Mouse (Mus musculus) retina, postnatal 7 days (tissue): ENCODE results near the gene 1810009A15Rik.
"Not testable (repeated sequence)": the region's sequence is repeated elsewhere in the genome, so short reads cannot be mapped to it uniquely, and the experiment has no call there.

Source experiments
- DNase-seq: peaks from one replicate; pipeline ENCODE4 v3.0.0-alpha.2; 2012; ENCODE audit warnings: low read depth, low spot score

The 1810009A15Rik gene

DNA sequence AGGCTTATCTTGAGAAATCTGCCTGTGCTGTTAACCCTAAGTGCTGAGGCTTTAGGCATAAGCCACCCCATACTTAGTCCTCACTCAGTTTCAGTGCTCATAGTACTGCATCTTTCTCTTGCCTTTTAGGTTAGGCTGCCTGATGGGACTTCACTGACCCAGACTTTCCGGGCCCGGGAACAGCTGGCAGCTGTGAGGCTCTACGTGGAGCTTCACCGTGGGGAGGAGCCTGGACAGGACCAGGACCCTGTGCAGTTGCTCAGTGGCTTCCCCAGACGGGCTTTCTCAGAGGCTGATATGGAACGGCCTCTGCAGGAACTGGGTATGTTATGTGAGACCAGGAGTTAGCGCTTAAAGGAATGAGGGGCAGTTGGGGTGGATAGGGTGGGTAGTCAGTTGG lies 13.6 kb upstream of the 1810009A15Rik start:
- no peak for DNase-seq

DNA sequence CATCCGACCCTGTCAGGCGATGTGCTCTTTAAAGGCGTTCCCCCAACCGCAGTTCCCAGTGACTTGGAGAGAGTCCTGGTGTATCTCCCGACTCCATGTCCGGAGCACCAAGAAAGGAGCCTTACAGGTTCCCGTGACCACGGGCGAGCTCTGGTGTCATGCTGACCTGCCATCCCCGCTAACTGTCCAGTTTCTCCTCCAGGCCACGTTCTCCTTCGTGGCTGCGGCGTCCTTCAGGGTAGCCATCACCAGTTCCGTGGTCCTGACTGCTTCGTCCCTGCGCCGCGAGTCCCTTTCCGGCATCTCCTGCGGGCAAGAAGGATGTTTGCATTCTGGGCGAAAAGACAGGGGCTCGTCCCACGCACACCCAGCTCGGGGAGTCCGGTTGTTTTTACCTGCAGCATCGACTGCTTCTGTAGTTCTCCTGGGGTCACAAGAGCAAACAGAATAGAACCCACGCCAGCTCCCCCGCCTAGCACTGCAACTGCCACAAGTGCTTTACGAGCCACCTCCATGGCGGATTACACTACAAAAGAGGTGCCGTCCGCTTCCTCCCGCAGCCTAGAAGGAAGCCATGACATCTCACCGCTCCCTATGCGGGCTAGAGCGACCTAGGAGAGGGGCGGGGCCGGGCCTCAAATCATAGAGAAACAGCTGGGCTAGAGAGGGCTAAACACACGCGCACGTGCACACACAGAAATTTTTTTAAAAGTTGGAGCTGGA lies 8.2 kb upstream of the 1810009A15Rik start, which contains the start of gene Uqcc3:
Uqcc3 (minus strand) TSS at position 613 of the 723 bp plus-strand sequence.
- DNase-seq = peak; percentile 80

DNA sequence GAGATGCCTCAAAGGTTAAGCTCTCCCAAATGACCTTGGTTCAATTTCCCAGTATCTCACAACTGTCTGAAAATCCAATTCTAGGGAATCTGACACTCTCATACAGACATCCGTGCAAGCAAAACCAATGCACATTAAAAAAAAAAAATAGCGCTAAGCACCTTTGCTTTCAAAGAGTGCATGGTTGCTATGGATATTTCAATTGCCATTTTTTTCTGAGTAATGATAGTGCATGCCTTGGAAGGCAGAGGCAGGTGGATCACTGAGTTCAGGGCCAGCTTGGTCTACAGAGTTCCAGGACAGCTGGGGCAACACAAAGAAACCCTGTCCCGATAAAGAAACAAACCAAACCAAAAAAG lies 7.6 kb upstream of the 1810009A15Rik start:
- no peak for DNase-seq

DNA sequence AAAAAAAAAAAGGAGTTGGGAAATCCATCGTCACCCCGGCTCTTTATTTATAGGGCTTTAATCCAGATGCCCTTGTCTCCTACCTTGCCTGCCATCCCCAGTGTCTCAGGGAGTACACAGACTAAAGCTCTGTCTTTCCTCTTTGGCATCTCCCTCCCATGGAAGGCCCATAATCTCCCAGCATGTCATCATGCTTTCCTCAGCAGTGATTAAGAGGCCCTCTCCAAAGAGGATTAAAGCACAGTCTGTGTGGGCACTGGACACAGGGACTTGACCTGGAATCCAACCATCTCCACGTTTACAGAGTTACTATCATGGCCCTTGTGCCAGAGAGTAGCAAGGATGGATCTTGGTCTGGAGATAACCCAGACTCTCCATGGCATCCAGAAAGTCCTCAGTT lies 5.0 kb upstream of the 1810009A15Rik start, which contains the start of the genes Lbhd1 and Gm49403:
Lbhd1 (plus strand) TSS at position 117 of the 400 bp plus-strand sequence.
Gm49403 (plus strand) TSS at position 315 of the 400 bp plus-strand sequence.
- peak; percentile 84 for DNase-seq

DNA sequence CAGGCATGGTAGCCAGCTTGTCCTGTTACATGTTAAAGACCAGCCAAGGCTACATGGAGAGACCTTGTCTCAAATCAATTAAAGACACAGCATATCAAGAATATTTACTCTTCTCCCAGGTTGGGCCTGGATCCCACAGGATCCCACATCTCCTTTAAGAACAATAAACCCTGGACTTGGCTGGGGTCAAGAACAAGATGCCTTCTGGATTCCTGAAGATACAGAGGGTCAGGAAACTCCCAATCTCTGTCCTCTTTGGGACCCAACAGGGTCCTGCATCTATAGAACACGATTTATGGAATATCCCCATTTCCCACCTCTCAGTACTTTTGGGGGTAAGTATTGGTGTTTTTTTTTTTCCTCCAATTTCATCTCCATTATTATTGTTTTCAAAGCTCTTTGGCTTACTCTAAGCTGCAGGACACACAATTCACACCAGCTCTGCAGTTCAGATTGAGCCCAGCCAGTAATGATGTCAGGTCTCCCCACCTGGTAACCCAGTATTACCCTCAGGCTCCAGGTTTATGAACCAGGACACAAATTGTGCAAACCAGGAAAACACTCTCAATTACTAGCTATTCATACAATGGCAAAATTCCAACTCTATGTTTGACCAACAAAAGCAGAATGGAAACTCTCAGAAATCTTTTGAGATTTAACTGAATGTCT lies 1.6 kb upstream of the 1810009A15Rik start:
- no peak for DNase-seq

DNA sequence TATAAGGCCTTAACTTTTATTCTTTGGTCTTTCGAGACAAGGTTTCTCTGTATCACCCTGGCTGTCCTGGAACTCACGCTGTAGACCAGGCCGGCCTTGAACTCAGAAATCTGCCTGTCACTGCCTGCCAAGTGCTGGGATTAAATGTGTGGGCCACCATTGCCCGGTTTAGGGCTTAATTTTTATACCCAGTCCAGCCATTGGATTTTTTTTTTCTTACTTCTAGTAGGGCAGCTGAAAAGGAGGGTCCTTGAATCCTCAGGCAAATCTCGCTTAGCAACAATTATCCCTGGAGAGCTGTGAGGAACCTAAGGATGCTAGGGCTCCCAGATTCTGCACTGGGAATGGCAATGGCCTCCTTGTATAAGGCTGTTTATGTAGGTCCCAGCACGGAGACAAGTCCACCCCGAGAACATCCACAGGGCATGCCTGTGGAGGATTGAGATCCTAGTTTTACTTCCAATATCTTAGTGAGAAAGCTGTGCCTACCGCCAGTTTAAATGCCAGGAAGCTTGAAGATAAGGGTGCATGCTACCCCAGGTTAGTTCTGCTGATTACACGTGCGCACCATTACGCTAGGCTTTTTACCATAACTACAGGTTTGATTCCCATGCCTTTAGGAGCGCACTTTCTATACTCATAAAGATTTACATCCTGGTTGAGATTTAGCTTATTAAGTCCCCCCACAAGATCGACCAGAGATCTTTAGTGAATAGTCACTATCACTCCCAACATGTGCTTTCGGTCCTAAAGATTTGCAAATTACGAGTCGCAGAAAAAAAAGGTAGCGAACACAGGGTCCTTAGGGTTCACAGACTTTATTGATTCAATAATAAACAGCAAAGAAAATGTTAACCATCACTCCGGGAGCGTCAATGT lies 829 bp upstream of the 1810009A15Rik start:
- DNase-seq = no peak

DNA sequence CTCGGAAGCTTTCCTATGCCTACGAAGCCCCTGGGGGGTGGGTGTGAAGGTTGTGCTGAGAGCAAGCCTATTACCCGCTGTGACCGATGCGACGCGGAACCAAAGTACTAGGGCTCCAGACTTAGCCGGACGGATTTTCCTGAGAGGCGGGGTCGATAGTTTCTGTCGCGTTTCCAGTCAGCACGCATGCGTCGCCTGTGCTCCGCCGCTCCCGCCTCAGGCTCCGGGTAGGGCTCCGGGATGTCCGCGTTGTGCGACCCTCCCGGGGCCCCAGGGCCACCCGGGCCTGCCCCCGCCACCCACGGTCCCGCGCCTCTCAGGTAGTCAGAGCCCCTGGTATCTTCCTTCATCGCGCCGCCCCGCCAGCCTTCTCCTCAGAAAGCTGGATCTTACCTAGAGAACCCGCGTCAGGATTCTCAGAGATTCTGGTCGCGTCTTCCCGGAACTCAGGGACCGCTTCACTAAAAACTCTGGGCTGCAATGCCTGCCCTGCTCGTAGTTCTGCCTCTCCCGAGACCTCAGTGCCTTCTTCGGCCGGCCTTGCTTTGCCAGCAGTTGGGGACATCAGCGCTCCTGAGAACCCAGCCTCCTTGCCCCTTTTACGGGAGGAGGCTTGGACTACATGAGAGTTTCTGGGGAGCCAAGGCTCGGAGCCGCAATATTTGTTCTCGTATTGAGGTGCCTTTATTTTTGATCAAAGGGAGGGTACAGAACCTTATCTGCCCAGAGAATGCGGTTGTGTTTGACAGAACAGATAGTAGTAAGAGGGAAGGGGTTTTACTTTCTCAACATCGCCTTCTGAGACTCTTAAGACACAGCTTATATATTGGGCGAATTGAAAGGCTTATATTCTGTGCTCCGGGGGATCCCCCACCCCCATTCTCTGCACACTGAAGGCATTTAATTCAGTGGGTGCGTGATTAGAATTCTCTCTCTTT lies 4.4 kb downstream of the 1810009A15Rik start, which contains the start of gene Ints5:
Ints5 (plus strand) TSS at position 177 of the 938 bp plus-strand sequence.
- DNase-seq = peak; percentile 84

DNA sequence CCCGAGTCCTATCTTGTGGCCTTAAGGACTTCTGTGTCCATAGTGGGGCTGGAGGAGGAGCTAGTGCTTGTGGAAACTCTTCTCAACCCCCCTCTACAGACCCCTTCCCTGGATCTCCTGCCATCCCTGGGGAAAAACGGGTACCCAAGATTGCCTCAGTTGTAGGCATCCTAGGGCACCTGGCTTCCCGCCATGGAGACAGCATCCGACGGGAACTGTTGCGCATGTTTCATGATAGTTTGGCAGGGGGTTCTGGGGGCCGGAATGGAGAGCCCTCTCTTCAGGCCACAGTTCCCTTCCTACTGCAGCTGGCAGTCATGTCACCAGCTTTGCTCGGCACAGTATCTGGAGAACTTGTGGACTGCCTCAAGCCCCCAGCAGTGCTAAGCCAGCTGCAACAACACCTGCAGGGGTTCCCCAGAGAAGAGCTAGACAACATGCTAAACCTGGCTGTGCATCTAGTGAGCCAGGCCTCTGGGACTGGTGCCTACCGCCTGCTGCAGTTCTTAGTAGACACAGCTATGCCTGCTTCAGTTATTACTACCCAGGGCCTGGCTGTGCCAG lies 6.8 kb downstream of the 1810009A15Rik start:
- no peak for DNase-seq

DNA sequence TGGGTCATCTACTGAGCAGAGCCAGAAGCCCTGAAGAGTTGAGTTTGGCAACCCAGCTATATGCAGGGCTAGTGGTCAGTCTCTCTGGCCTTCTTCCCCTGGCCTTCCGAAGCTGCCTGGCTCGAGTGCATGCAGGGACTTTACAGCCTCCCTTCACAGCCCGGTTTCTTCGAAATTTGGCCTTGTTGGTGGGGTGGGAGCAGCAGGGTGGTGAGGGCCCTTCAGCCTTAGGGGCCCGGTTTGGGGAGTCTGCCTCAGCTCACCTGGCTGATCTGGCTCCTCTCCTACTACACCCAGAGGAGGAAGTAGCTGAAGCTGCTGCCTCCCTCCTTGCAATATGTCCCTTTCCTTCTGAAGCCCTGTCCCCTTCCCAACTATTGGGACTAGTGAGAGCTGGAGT lies 7.6 kb downstream of the 1810009A15Rik start:
- not testable (repeated sequence) for DNase-seq

DNA sequence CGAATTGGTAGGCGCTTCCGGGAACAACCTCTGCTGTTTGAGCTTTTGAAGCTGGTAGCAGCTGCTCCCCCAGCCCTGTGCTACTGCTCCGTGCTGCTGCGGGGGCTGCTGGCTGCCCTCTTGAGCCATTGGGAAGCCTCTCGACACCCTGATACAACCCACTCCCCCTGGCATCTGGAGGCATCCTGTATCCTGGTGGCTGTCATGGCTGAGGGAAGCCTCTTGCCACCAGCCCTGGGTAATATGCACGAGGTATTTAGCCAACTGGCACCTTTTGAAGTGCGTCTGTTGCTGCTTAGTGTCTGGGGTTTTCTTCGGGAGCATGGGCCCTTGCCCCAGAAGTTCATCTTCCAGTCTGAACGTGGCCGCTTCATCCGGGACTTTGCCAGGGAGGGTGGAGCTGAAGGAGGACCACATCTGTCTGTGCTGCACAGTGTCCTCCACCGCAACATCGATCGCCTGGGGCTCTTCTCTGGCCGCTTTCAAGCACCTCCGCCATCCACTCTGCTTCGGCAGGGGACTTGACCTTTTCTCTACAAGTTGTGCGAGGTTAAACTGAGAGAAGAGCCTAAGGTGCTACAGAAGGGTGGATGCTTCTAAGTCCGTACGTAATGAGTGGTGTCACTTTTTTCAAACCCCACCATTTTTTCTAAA lies 8.7 kb downstream of the 1810009A15Rik start:
- not testable (repeated sequence) for DNase-seq

DNA sequence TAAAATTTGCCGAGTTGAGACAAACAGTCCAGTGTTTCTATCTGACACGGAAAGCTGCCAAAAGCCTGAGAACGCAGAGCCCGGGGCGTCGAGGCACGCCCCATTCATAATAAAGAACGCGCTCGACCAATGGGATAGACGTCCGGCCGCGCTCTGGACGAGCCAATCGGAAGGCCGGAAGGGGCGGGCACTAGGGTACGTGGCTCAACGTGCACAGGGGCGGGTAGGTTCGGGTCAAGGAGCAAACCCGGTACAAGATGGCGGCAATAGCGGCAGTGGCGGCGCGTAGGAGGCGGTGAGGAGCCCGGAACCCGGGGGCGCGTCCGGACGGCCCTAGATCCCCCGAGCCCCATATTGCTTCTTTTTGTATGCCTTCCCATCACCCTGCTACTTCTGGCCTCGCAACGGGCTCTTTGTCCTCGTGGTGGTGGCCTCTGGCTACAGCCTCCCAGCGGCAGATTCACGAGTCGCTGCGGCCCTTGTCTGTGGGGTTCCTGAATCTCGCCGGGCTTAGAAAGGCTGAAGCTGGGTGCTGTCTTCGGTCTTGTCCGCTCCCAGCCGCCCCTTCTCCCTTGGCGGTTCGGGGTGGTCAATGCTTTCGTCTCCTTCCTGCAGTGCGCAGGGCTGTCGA lies 9.3 kb downstream of the 1810009A15Rik start, which contains the start of gene Ganab:
Ganab (plus strand) TSS at position 207 of the 631 bp plus-strand sequence.
- peak; percentile 93 for DNase-seq

DNA sequence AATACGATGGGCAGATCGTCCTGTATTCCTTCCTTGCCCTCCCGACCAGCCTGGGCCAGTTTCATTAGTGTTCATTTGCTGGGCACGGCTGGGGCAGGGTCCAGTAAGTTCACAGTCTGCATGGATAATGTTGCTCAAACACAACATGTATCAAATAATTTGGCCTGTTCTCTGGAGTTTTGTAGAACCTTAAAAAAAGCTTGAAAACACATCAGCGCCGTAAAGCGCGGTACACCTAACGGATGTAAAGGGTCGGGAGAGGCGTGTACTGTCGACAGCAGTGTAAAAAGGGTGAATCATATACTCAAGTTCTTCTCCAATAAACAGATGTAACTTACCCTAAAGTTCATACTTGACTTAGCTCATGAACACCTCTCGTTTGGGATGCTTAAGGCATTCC lies 9.9 kb downstream of the 1810009A15Rik start:
- no peak for DNase-seq

DNA sequence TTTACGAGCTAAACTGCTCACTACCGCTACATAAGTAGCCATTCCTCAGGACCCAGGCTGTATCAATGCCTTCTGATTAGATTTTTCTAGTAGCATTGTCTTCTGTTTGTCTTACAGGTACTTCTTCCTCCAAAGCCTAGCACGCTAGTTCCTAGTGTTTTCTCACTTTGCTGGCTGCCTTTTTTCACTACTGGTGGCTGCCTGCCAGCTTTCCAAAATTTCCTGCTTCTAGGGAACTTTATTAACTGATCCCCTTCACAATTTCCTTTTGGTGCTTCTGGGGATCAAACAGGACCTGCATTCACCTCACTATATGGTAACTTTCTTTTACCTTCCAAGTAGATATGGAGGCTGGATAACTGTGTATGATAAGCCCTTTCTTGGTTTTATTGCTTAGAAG lies 10.4 kb downstream of the 1810009A15Rik start:
- no peak for DNase-seq

DNA sequence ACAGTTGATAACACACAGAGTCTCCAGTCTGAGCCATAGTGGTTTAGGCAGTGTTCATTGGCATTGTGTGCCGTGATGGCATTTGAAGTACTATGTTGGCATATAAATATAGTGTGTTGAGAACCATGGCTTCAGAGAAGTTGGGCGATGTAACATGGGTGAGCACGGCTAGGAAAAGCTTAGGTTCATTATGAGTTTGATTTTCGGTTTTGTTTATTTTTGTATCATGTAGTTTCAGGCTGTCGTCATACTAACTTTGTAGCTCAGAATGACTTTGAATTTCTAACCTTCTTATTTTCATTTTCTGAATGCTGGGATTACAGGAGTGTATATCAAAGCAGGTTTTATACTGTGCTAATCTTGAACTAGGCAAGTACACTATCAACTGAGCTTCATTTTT lies 14.8 kb downstream of the 1810009A15Rik start:
- no peak for DNase-seq

DNA sequence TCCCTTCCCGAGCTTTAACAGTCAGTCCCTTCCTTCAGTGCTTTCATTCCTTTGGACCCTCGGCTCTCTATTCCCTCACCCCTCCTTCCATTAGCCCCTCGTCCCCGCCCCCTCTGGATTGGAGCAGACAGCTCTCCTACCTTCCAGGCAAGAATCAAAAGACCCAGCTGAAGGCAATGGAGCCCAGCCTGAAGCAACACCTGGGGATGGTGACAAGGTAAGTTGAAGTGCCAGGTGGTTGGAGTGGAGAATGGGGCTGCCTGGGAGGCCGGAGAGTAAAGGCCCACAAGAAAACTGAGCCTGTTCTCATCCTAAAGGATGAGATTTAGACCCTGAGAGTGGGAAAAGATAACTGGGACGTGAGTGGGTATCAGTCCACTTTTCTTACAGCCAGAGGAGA lies 19.9 kb downstream of the 1810009A15Rik start:
- no peak for DNase-seq

DNA sequence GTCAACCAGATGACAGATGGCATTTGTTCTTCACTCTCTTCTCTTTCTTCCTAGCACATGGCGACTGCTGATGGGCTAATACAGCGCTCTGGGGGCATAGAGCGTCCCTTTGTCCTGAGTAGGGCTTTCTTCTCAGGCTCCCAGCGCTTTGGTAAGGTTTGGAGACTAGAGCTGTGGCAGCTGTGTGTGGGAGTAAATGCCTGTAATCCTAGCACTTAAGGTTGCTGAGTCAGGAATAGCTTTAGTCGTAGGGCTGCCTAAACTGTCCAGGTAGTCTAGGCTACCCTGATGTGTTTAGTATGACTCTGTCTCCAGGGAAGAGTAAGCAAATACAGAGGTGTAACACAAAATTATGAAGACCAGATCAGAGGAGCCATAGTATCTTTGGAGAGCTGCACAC lies 23.2 kb downstream of the 1810009A15Rik start:
- no peak for DNase-seq

DNA sequence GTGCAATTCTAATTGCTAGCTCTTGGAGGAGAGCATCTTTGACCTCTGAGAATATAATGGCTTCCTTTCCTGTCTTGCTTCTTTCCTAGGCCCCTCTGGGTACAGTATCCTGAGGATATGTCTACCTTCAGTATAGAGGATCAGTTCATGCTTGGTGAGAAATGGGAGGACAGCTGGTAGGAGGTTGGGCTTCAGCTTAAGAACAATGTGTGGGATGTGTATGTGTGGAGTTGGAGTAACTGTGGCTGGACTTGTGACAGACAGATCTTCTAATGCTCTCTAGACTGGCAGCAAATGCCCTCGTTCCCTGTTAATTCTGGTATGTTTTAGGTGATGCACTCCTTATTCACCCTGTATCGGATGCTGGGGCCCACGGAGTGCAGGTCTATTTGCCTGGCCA lies 25.6 kb downstream of the 1810009A15Rik start:
- no peak for DNase-seq

DNA sequence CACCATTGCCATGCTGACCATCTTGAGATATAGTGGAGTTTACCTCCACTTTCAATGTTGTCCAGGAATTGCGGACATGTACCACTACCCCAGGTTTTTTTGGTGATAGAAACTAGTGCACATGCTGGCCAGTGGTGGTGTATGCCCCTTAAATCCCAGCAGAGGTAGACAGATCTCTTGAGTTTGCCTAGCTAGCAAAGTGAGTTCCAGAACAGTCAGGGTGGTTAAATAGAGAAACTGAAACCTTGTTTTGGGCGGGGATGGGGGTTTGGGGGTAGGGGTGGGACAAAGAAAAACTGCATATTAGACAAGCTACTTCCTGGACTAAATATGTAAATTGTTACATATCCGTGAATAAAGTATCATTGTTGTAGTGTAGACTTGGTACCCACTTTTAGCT lies 30.3 kb downstream of the 1810009A15Rik start:
- DNase-seq = no peak

DNA sequence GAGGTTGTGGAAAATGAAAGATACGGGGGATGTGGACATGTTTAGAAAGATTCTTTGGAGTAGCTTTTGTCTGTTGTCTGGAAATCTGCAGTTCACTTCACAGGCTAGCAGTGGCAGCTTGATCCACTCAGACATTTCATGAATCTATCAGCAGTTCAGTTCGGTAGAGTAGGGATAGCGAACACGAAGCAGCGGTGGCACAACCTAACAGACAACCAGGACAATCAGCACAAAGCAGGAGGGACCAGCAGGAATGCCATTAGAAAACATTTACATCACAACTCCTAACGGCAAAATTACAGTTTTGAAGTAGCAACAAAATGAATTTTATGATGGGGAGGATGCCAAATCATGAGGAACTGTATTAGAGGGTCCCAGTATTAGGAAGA lies 31.0 kb downstream of the 1810009A15Rik start:
- no peak for DNase-seq
